Mouse (Mus musculus) hindbrain, embryonic 13.5 days (tissue): ENCODE measurements at regions not wholly inside any gene's neighbourhood (a gene's known extent, or its start where the extent isn't known, plus 50 kb on each side); places are given as distances from the start of the nearest gene placed in this dataset.
"Not testable (repeated sequence)": the region's sequence is repeated elsewhere in the genome, so short reads cannot be mapped to it uniquely, and the experiment has no call there.

Source experiments
- ATAC-seq: fragments of 200-750 bp; cut with Nextera tagmentation; 2 replicates; pipeline ENCODE4 v1.8.0; 2017; ENCODE audit warnings: moderate TSS enrichment; ENCODE audit not compliant: low FRiP score
- H3K27ac ChIP-seq: fragments of 300-500 bp; sonication (generic); 2 replicates; pipeline ENCODE4 v1.5.1; 2015; ENCODE audit warnings: inconsistent platforms, mild to moderate bottlenecking, moderate library complexity
- H3K27me3 ChIP-seq: fragments of 300-500 bp; sonication (generic); 2 replicates; pipeline ENCODE4 v1.6.1; 2015; ENCODE audit warnings: mild to moderate bottlenecking, inconsistent platforms
- H3K36me3 ChIP-seq: fragments of 300-500 bp; sonication (generic); 2 replicates; pipeline ENCODE4 v1.6.1; 2015; ENCODE audit warnings: mild to moderate bottlenecking, inconsistent platforms
- H3K4me1 ChIP-seq: fragments of 300-500 bp; sonication (generic); replicated peaks from 2 replicates; pipeline ENCODE4 v1.6.1; 2015; ENCODE audit warnings: inconsistent platforms
- H3K4me2 ChIP-seq: fragments of 300-500 bp; sonication (generic); 2 replicates; pipeline ENCODE4 v1.6.1; 2015; ENCODE audit warnings: inconsistent platforms, mild to moderate bottlenecking, moderate library complexity
- H3K4me3 ChIP-seq: fragments of 300-500 bp; sonication (generic); 2 replicates; pipeline ENCODE4 v1.5.1; 2015; ENCODE audit warnings: mild to moderate bottlenecking, inconsistent platforms
- H3K9ac ChIP-seq: fragments of 300-500 bp; sonication (generic); 2 replicates; pipeline ENCODE4 v1.6.1; 2015; ENCODE audit warnings: mild to moderate bottlenecking, inconsistent platforms
- H3K9me3 ChIP-seq: fragments of 300-500 bp; sonication (generic); 2 replicates; pipeline ENCODE4 v1.6.1; 2016; ENCODE audit warnings: inconsistent platforms
- WGBS: fragments of 180-500 bp; shearing (Covaris S2); methylation state at CpG from one replicate; pipeline ENCODE4 v1.1.7; 2015; 5-methylcytosine and 5-hydroxymethylcytosine counted together

DNA sequence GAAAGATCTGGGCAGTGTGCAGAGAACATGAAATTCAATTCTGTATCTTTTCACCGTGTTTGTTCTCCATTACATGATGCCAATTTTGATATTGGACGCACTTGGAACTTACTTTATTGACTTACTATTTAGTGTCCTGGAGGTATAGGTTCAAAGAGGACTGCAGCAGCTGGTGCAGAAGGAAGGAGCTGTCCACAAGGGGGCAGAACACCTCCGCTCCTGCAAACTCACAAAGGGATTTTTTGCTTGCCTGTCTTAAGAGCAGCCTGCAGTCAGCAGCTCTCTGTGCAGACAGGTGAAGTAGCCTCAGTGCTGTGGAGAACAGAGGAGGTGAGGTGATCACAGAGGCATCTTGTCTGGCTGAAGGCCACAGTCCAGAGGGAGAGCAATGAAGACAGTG, 84.8 kb upstream of the Olfr1507 start:
- no peaks in the 10 kb centered on the region for H3K27me3 ChIP-seq
- no peaks in the 10 kb centered on the region for H3K4me1 ChIP-seq
- no peak overlapping the region for H3K4me2 ChIP-seq
- 53% methylated on average over 3 of the region's 3 CpGs for whole genome bisulfite sequencing
- H3K4me3 ChIP-seq, result no peak overlapping the region
- H3K9me3 ChIP-seq, result no peaks in the 10 kb centered on the region
- H3K36me3 ChIP-seq, result no peaks in the 10 kb centered on the region
- H3K27ac ChIP-seq, result no peak overlapping the region
- ATAC-seq, result no peak
- no peak overlapping the region for H3K9ac ChIP-seq

DNA sequence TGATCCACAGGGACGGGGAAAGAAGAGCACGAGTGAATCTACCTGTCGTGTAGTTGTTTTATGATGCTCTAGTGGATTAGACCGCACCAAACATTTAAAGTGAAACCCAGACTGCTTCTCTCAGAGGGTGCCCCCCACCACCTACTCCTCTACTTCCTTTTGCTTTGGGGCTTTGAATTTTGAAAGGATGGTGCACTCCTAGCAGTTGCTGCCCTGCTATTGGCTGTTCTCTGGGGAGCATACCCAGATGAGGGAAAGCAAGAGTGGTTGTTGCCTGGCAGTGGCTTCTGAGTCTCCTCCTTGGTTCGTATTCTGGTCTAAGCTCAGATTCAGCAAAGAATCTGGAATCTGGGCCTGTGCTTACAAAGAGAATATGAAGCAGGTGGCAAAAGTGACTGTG, 71.4 kb upstream of the Olfr1507 start:
- no peak overlapping the region for H3K27ac ChIP-seq
- H3K4me2 ChIP-seq, result no peak overlapping the region
- H3K9me3 ChIP-seq, result no peaks in the 10 kb centered on the region
- no peaks in the 10 kb centered on the region for H3K36me3 ChIP-seq
- no peaks in the 10 kb centered on the region for H3K4me1 ChIP-seq
- H3K27me3 ChIP-seq, result no peaks in the 10 kb centered on the region
- WGBS, result 88% methylated on average over 5 of the region's 5 CpGs
- H3K9ac ChIP-seq, result no peak overlapping the region
- no peak overlapping the region for H3K4me3 ChIP-seq
- ATAC-seq, result no peak

DNA sequence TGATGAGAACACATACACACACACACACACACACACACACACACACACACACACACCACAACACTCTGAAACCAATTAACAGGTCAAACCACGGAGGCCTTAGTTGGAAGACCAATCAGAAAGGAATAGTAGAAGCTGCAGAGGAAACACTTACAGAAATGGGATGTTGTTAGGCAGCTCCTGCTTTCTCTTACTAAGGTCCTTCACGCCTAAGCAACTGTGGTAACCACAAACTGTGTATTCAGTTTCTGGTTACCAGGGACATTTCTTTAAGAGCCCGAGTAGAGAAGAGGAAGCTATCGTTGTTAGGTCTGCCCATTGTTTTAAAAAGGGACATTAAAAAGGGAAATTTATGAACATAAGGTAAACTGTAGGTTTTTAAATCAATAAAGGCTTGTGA, 70.1 kb upstream of the Olfr1507 start:
- Histone ChIP-seq H3K27me3 (no peaks in the 10 kb centered on the region), H3K4me3 (no peak overlapping the region), H3K4me1 (no peaks in the 10 kb centered on the region), H3K9ac (no peak overlapping the region), H3K36me3 (no peaks in the 10 kb centered on the region), H3K27ac (no peak overlapping the region), H3K4me2 (no peak overlapping the region), H3K9me3 (no peaks in the 10 kb centered on the region)
- WGBS, result 77% methylated on average over 4 of the region's 4 CpGs
- no peak for ATAC-seq

DNA sequence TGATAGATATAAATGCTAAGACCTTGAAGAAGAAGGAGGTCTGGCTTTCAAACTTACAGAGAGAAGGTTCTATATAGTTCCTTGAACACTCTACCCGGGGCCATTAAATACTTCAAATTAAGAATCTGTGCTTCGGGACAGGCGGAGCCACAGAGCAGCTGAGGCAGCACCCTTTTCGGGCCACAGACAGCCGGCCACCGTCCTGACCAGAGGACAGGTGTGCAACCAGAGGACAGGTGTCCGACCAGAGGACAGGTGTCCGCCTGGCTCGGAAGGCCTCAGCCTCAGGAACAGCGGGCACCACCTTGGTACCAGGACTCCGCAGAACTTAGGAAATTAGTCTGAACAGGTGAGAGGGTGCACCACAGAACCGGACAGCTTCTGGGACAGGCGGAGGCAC, 60.8 kb upstream of the Olfr1507 start:
- WGBS, result 94% methylated on average over 12 of the region's 13 CpGs
- not testable (repeated sequence) for H3K27ac ChIP-seq, H3K27me3 ChIP-seq, ATAC-seq, H3K9ac ChIP-seq, H3K9me3 ChIP-seq, H3K36me3 ChIP-seq, H3K4me1 ChIP-seq, H3K4me3 ChIP-seq, H3K4me2 ChIP-seq

DNA sequence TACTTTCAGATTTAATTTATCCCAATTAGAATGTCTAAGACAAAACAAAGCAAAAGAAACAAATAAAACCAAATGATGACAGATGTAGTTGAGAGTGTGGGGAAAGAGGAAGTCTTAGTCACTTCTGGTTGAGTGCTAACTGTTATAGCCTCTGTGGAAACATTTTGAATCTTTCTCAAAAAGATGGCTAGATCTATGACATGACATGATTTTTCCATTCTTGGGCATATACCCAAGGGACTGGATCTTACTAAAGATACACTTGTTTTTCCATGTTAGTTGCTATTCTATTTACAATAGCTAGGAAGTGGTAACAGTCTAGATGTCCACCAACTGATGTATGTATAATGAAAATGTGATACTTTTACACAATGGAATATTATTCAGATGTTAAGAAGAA, 57.9 kb upstream of the Olfr1507 start:
- Histone ChIP-seq H3K27me3 (no peaks in the 10 kb centered on the region), H3K9me3 (peaks cover 9% of the 10 kb centered on the region), H3K27ac (no peak overlapping the region), H3K9ac (no peak overlapping the region), H3K36me3 (no peaks in the 10 kb centered on the region), H3K4me2 (no peak overlapping the region), H3K4me3 (no peak overlapping the region), H3K4me1 (no peaks in the 10 kb centered on the region)
- ATAC-seq, result no peak

DNA sequence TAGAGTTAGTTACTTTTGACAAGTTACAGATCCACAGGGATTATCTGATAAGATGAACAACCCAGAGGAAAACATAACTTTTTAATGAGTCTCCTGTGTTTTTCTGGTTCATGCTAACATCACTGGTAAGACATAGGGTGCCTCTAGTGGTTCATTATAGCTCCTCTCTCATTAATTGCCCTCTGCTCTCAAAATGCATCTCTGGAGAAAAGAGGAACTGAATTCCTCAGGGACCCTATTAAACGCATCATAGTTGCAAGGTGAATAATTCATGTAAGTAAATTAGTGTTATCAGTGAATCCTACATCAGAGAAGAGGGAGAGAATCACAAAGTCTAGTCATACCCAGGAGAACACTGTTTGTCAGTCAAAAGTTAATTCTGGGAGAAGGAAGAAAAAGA, 52.4 kb upstream of the Olfr1507 start:
- Histone ChIP-seq H3K27me3 (no peaks in the 10 kb centered on the region), H3K4me3 (no peak overlapping the region), H3K4me1 (no peaks in the 10 kb centered on the region), H3K27ac (no peak overlapping the region), H3K9ac (no peak overlapping the region), H3K4me2 (no peak overlapping the region), H3K9me3 (no peaks in the 10 kb centered on the region; the same call in none of the 2 replicates), H3K36me3 (no peaks in the 10 kb centered on the region)
- ATAC-seq, result no peak
- 74% methylated on average over 1 of the region's 1 CpGs for WGBS
